Mouse (Mus musculus): ENCODE results near the gene Ccdc151. TPM values are rescaled to one million over a fixed set of nuclear protein-coding genes. Genes with fewer than 3 reads are reported as not detected.
A peak's percentile ranks its signal among the peaks of the same experiment; 100 is the strongest.

The Ccdc151 gene
- polyA plus RNA-seq, 1 experiment from 2014 or later, result 4.6 TPM

GRCm38 (mm10) chr9:21987592-21988342 lies 14.7 kb downstream of the Ccdc151 start:
- Histone ChIP-seq H3K9me3 (ENCODE audit: control insufficient read depth, low read length) (no peaks in the 10 kb centered on the region), H3K9ac (replicated peaks; ENCODE audit: low read length) (no peak overlapping the region), H3K4me3 (replicated peaks; ENCODE audit: low read depth, low read length) (peak overlapping the region; percentile 32; the same call in 1 of the 2 replicates), H3K4me1 (ENCODE audit: control insufficient read depth, insufficient read depth, low read length) (peaks cover 23% of the 10 kb centered on the region), H3K36me3 (ENCODE audit: control insufficient read depth, insufficient read depth, low read length) (no peaks in the 10 kb centered on the region), H3K27me3 (ENCODE audit: control insufficient read depth, insufficient read depth, low read length) (peaks cover 54% of the 10 kb centered on the region), H3K4me2 (ENCODE audit: low read length) (peak overlapping the region; percentile 57), H3K27ac (replicated peaks; ENCODE audit: low read depth, low read length) (no peak overlapping the region)
- ATAC-seq (ENCODE audit: low FRiP score, low TSS enrichment) (no peak), DNase-seq (no peak)
- 9% methylated on average over 36 of the region's 36 CpGs for WGBS

- DNase-seq (no peak), ATAC-seq (ENCODE audit: low FRiP score, low TSS enrichment) (no peak)
- Histone ChIP-seq H3K4me1 (ENCODE audit: control insufficient read depth, insufficient read depth, low read length) (peaks cover 12% of the 10 kb centered on the region), H3K36me3 (ENCODE audit: control insufficient read depth, insufficient read depth, low read length) (no peaks in the 10 kb centered on the region), H3K9ac (replicated peaks; ENCODE audit: low read length) (no peak overlapping the region), H3K9me3 (ENCODE audit: control insufficient read depth, low read length) (no peaks in the 10 kb centered on the region), H3K27me3 (ENCODE audit: control insufficient read depth, insufficient read depth, low read length) (peaks cover 24% of the 10 kb centered on the region), H3K4me3 (replicated peaks; ENCODE audit: low read depth, low read length) (no peak overlapping the region), H3K4me2 (ENCODE audit: low read length) (no peak overlapping the region), H3K27ac (replicated peaks; ENCODE audit: low read depth, low read length) (no peak overlapping the region)
- 6% methylated on average over 3 of the region's 3 CpGs for WGBS
These were observed 18.5 kb downstream of the Ccdc151 start for GRCm38 (mm10) chr9:21983911-21984310.

DNA sequence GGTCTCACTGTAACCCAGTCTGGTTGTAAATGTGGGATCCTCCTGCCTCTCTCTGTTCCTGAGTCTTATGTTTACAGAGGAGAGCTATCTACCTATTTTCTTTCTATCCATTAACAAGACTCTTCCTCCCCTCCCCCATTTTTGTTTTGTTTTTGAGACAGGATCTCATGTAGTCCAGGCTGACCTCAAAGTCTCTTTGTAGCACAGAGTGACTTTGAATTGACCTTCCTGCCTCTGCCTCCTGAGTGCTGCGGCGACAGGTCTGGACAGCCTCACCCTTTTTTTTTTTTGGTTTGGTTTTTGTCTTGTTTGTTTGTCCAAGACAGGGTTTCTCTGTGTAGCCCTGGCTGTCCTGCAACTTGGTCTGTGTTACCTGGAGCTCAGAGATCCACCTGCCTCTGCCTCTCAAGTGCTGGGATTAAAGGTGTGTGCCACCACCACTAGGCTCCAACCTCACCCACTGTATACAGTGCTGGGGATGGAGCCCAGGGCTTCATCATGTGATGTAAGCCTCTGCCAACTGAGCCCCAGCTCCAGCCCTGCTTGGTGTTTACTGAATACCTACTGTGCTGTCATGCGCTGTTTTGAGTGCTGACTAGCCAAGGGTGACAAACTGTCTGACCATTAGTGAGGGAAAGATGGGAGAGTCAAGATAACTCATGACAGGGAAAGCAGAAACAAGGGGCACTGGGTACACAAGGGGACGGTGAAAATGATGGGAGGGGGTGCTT lies 23.9 kb downstream of the Ccdc151 start:
- no peak for DNase-seq
- Histone ChIP-seq H3K27me3 (ENCODE audit: control insufficient read depth, insufficient read depth, low read length) (no peaks in the 10 kb centered on the region), H3K4me3 (replicated peaks; ENCODE audit: low read depth, low read length) (no peak overlapping the region), H3K36me3 (ENCODE audit: control insufficient read depth, insufficient read depth, low read length) (no peaks in the 10 kb centered on the region), H3K4me1 (ENCODE audit: control insufficient read depth, insufficient read depth, low read length) (no peaks in the 10 kb centered on the region), H3K4me2 (ENCODE audit: low read length) (no peak overlapping the region), H3K9me3 (ENCODE audit: control insufficient read depth, low read length) (no peaks in the 10 kb centered on the region), H3K9ac (replicated peaks; ENCODE audit: low read length) (no peak overlapping the region), H3K27ac (replicated peaks; ENCODE audit: low read depth, low read length) (no peak overlapping the region)
- 92% methylated on average over 4 of the region's 4 CpGs for WGBS
- ATAC-seq (ENCODE audit: low FRiP score, low TSS enrichment), result no peak

DNA sequence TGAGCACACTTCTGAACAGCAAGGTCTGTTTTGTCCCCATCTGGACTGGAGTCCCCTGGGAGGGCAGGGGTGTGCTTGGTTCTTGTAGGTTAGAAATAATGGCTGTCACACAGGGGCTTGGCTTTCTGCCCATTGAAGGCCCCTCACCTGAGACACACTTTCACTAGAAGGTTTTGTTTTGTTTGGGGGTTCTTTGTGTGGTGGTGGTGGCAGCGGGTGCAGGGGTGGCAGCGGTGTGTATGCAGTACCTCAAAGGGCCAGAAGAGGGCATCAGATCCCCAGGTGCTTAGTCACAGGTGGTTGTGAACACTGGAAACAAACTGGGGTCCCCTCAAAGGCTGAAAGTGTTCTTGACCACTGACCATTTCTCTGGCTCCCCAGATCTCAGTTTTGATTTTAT lies 24.5 kb downstream of the Ccdc151 start:
- no peak overlapping the region for H3K4me2 ChIP-seq (ENCODE audit: low read length)
- no peak overlapping the region for H3K9ac ChIP-seq (replicated peaks; ENCODE audit: low read length)
- no peaks in the 10 kb centered on the region for H3K27me3 ChIP-seq (ENCODE audit: control insufficient read depth, insufficient read depth, low read length)
- H3K27ac ChIP-seq (replicated peaks; ENCODE audit: low read depth, low read length), result no peak overlapping the region
- no peak overlapping the region for H3K4me3 ChIP-seq (replicated peaks; ENCODE audit: low read depth, low read length)
- 21% methylated on average over 2 of the region's 2 CpGs for WGBS
- no peak for ATAC-seq (ENCODE audit: low FRiP score, low TSS enrichment)
- H3K36me3 ChIP-seq (ENCODE audit: control insufficient read depth, insufficient read depth, low read length), result no peaks in the 10 kb centered on the region
- peak; percentile 10 for DNase-seq
- H3K9me3 ChIP-seq (ENCODE audit: control insufficient read depth, low read length), result no peaks in the 10 kb centered on the region
- no peaks in the 10 kb centered on the region for H3K4me1 ChIP-seq (ENCODE audit: control insufficient read depth, insufficient read depth, low read length)

DNA sequence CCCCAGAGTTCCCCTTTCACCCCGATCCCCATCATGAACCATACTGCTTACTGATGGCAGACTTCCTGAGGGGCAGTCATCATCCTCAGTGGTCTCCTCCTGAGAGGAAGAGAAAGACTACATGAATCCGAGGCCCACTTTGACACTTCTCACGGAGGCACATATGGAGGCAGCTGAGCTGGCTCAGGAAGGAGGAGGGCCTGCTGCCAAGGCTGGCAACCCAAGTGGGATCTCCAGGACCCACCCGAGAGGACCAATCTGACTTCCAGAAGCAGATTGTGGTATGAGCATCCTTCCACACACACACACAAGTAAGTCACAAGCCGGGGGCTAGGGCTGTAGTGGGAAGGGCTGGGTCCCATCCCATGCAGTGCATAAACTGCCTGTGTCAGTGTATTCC lies 25.1 kb downstream of the Ccdc151 start:
- no peak overlapping the region for H3K4me2 ChIP-seq (ENCODE audit: low read length)
- no peaks in the 10 kb centered on the region for H3K9me3 ChIP-seq (ENCODE audit: control insufficient read depth, low read length)
- H3K4me3 ChIP-seq (replicated peaks; ENCODE audit: low read depth, low read length), result no peak overlapping the region
- H3K27me3 ChIP-seq (ENCODE audit: control insufficient read depth, insufficient read depth, low read length), result no peaks in the 10 kb centered on the region
- 84% methylated on average over 5 of the region's 5 CpGs for WGBS
- DNase-seq (no peak), ATAC-seq (ENCODE audit: low FRiP score, low TSS enrichment) (no peak)
- no peaks in the 10 kb centered on the region for H3K36me3 ChIP-seq (ENCODE audit: control insufficient read depth, insufficient read depth, low read length)
- no peaks in the 10 kb centered on the region for H3K4me1 ChIP-seq (ENCODE audit: control insufficient read depth, insufficient read depth, low read length)
- no peak overlapping the region for H3K9ac ChIP-seq (replicated peaks; ENCODE audit: low read length)
- H3K27ac ChIP-seq (replicated peaks; ENCODE audit: low read depth, low read length), result no peak overlapping the region

DNA sequence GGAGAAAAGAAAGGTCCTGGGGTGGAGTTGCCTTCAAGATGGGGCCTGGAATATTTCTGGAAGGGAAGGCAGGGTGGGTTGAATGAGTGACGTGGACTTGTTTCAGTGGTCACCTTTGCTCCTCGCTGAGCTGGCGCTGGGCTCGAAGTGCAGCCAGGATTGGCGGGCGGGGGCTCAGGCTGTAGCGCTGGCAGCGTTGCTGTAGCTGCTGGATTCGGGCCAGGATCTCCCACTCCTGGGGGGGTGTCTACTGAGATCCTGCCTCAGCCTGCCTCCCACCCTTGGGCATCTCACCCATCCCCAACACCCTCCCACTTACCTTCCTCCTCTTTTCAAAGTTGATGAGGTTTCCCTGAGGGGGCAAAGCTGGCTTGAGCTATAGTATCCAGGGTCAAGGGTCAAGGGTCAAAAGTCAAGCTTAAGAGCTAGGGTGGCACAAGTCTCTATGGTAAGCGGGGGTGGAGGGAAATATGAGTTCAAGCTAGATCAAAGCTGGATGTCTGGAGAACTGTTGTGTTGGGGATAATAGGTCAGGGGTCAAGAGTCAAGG lies 25.7 kb downstream of the Ccdc151 start:
- Histone ChIP-seq H3K27ac (replicated peaks; ENCODE audit: low read depth, low read length) (no peak overlapping the region), H3K9ac (replicated peaks; ENCODE audit: low read length) (no peak overlapping the region), H3K4me1 (ENCODE audit: control insufficient read depth, insufficient read depth, low read length) (no peaks in the 10 kb centered on the region), H3K9me3 (ENCODE audit: control insufficient read depth, low read length) (no peaks in the 10 kb centered on the region), H3K27me3 (ENCODE audit: control insufficient read depth, insufficient read depth, low read length) (no peaks in the 10 kb centered on the region), H3K4me3 (replicated peaks; ENCODE audit: low read depth, low read length) (no peak overlapping the region), H3K4me2 (ENCODE audit: low read length) (no peak overlapping the region), H3K36me3 (ENCODE audit: control insufficient read depth, insufficient read depth, low read length) (no peaks in the 10 kb centered on the region)
- 89% methylated on average over 10 of the region's 10 CpGs for WGBS
- ATAC-seq (ENCODE audit: low FRiP score, low TSS enrichment) (no peak), DNase-seq (no peak)

DNA sequence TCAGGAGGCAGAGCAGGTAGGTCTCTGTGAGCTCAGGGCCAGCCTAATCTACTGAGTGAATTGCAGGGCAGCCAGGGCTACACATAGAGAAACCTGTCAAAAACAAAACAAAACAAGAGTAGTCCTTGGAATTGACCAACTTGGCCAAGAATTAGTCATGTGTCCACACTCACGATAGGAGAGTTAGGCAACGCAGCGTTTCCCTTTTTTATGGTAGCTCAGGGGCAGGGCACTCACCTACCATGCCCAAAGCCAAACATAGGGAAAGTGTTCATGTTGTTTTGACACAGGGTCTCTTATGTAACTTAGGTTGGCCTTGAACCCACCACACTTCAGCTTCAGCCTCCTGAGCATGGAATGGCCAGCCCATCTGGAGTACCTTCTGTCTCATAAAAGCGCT lies 33.1 kb downstream of the Ccdc151 start:
- Histone ChIP-seq H3K27me3 (ENCODE audit: control insufficient read depth, insufficient read depth, low read length) (no peaks in the 10 kb centered on the region), H3K36me3 (ENCODE audit: control insufficient read depth, insufficient read depth, low read length) (no peaks in the 10 kb centered on the region), H3K4me1 (ENCODE audit: control insufficient read depth, insufficient read depth, low read length) (no peaks in the 10 kb centered on the region), H3K27ac (replicated peaks; ENCODE audit: low read depth, low read length) (no peak overlapping the region), H3K9me3 (ENCODE audit: control insufficient read depth, low read length) (no peaks in the 10 kb centered on the region), H3K4me2 (ENCODE audit: low read length) (no peak overlapping the region), H3K9ac (replicated peaks; ENCODE audit: low read length) (no peak overlapping the region), H3K4me3 (replicated peaks; ENCODE audit: low read depth, low read length) (no peak overlapping the region)
- WGBS, result 94% methylated on average over 4 of the region's 4 CpGs
- DNase-seq, result no peak
- no peak for ATAC-seq (ENCODE audit: low FRiP score, low TSS enrichment)

DNA sequence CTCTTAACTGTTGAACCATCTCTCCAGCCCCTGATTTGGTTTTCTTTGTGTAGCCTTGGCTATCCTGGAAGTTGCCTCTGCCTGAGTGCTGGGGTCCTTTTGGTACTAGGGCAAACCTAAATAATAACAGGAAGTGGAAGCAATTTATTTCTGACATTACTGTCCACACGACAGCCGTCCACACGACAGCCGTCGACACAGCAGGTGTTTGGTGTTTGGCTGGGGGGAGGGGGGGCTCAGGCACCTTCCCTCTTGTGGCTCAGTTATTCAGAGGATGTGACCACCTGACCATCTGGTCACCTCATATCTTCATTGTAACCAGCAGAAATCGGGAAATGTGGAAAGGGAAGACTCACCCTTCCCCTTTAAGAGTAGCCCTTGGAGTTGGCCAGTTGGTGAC lies 33.6 kb downstream of the Ccdc151 start:
- H3K27me3 ChIP-seq (ENCODE audit: control insufficient read depth, insufficient read depth, low read length), result no peaks in the 10 kb centered on the region
- H3K9ac ChIP-seq (replicated peaks; ENCODE audit: low read length), result no peak overlapping the region
- no peaks in the 10 kb centered on the region for H3K9me3 ChIP-seq (ENCODE audit: control insufficient read depth, low read length)
- no peaks in the 10 kb centered on the region for H3K4me1 ChIP-seq (ENCODE audit: control insufficient read depth, insufficient read depth, low read length)
- ATAC-seq (ENCODE audit: low FRiP score, low TSS enrichment), result no peak
- H3K36me3 ChIP-seq (ENCODE audit: control insufficient read depth, insufficient read depth, low read length), result no peaks in the 10 kb centered on the region
- no peak overlapping the region for H3K4me3 ChIP-seq (replicated peaks; ENCODE audit: low read depth, low read length)
- no peak overlapping the region for H3K4me2 ChIP-seq (ENCODE audit: low read length)
- DNase-seq, result no peak
- no peak overlapping the region for H3K27ac ChIP-seq (replicated peaks; ENCODE audit: low read depth, low read length)
- WGBS, result 79% methylated on average over 6 of the region's 6 CpGs
